Mouse (Mus musculus): ENCODE measurements around the gene Rps3a1. TPM values are rescaled to one million over a fixed set of nuclear protein-coding genes. Genes with fewer than 3 reads are reported as not detected.

The Rps3a1 gene
- polyA plus RNA-seq (2015; fragmentation: Nextera tagmentation; extraction: Ambion mirVana) = 903 and 943 TPM in 2 replicates

DNA sequence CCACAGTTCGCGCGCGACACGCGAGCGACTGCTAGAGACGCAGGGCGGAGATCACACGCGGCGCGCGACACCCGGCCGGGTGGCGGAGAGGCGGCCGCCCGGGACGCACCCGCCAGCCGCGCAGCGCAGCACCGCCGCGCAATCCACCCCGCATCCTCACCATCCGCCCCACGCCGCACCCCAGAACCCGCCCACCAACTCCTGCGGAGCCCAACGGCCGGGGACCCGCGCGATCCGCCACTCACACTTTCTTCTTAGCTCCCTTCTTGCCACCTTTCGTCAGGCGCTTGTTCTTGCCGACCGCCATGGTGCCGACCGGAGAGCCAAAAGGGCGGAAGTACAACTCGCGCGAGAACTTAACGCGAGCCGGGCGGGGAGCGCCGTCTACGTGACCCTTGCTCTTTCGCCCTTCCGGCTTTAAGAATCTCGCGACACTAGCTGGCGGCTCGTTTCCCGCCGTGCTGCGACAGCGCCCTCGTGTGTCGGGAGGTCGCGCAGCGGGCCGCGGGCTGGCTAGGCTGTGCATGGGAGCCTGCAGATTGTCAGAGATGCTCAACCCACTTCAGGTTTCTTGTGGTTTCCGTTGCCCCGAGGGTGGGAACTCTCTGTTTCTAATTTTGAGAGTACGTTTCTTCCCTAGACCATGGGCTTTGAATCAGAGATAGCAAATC is at the start of gene Rps3a1:
Rps3a1 (minus strand) TSS at position 440 of the 671 bp plus-strand sequence.

Other genes starting within 250 kb of the Rps3a1 start
- 20.5 and 24.8 TPM in 2 replicates for gene Sh3d19, start 171.6 kb downstream of the Rps3a1 start, polyA plus RNA-seq (2015; fragmentation: Nextera tagmentation; extraction: Ambion mirVana)
- 0.15 TPM in 1 of 2 replicates, not detected in the other for gene Prss48, start 140.2 kb downstream of the Rps3a1 start, polyA plus RNA-seq (2015; fragmentation: Nextera tagmentation; extraction: Ambion mirVana)
- gene Lrba, start 82.0 kb upstream of the Rps3a1 start, polyA plus RNA-seq (2015; fragmentation: Nextera tagmentation; extraction: Ambion mirVana) = 4.5 and 7.1 TPM in 2 replicates

Data from skeletal muscle tissue, postnatal 0 days (tissue).